Mouse (Mus musculus): Measurements from ENCODE around the gene Prkce. TPM values are rescaled to one million over a fixed set of nuclear protein-coding genes. Genes with fewer than 3 reads are reported as not detected.
A peak's percentile ranks its signal among the peaks of the same experiment; 100 is the strongest.

The Prkce gene
- total RNA-seq (2021) = 100 to 1,000 TPM; 315 to 338 TPM
- long read RNA-seq, full-length matches to known transcripts = 46 of 124 reads
- long read RNA-seq, partial matches to known transcripts = 35 of 124 reads
- long read RNA-seq, other reads (novel, unspliced or antisense) = 43 of 124 reads

DNA sequence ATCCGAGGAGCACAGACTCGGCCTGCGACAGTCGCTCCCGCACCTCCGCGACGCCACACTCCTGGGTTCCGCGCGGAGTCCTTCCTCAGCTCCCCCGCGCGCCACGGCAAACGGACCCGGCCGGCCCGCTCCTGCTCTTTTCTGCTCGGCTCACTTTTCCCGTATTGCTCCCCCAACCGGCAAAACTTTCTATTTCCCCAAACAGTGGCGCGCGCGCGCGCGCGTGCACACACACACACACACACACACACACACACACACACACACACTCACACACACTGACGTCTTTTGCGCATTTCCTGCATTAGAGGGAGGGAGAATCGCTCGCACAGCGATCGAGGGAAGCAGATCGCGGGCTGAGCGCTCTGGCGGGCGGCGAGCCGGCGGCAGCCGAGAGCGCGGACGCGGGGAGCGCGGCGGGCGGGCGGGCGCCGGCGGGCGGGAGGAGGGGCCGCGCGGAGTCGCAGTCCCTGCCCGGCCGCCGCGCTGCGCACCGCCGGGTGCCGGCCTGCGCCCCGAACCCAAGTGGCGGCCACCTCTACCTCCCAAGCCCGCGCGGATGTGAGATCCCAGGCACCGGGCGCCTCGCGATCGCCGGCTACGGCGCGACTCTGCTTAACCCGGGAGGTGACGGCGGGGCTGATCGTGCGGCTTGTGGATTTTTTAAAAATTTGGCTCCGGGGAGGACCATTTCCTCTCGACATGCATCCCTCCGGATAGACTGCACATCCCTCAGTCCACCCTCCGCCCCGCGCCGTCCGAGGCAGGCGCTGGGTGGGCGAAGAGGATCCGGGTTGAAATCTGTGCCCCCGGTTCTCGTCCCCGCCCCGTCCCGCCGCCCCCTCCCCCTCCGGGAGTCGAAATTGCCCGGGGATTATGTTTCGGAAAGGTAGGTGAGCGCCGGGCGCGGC, at the start of gene Prkce:
Gene Prkce, plus strand, starts transcription at position 466 of the 911 bp plus-strand sequence.
- DNase-seq (ENCODE audit: low spot score in 2 of 2) = peak; percentile 80 to 84

DNA sequence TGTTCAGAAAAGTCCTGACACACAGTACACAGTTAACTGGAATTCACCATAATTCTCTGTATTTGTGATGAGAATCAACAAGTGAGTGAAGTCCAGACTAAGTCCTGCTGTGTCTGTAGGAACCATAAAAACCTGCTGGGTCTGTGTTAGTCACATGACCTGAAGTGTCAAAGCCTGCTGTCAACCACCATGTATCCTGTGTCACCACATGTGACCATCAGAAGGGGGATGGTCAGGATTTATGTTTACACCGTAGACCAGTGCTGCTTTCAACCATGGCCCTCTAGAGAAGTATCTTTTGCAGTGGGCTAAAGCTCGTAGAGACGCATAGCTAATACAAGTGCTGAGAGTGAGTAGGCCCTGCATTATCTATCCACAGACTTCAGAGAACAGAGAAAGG, 44.4 kb upstream of the Prkce start:
- no peak for DNase-seq (ENCODE audit: low spot score in 2 of 2)

DNA sequence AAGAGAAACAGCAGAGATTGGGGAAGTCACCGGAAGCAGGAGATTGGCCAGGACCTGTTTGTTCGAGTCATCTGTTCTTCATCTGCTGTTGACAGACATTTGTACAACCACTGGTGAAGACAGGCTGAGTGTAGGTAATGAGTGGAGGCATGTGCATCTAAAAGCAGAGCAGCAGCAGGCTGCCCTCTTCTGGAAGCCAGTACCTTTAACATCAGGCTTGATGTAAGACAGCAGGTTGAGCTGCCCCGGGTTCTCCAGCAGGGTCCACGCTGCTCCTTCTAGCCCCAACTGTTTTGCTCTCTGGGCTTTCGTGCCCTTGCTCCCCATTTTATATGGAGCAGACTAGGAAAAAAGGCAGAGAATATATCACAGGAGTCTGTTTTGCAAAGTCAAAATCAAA, 41.7 kb upstream of the Prkce start:
- no peak for DNase-seq (ENCODE audit: low spot score in 2 of 2)

DNA sequence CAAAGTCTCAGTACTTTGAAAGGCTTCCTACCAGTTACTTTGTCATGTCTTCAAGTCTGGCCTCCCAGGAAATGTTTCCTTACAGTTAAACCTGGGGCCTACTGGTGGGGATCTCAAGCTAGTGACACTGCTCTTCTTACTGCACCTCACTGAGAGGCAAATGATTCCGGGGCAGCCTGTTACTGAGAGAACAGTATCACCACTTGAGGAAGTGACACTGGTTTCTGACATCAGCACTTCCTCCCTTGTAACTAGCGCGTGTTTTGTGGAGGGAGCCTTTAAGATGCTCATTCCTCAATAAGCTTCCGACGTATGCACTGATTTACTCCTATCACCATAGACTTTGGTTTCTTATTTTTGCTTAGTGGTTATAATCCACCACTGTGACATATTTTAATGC, 39.4 kb upstream of the Prkce start:
- DNase-seq (ENCODE audit: low spot score in 2 of 2) = no peak

DNA sequence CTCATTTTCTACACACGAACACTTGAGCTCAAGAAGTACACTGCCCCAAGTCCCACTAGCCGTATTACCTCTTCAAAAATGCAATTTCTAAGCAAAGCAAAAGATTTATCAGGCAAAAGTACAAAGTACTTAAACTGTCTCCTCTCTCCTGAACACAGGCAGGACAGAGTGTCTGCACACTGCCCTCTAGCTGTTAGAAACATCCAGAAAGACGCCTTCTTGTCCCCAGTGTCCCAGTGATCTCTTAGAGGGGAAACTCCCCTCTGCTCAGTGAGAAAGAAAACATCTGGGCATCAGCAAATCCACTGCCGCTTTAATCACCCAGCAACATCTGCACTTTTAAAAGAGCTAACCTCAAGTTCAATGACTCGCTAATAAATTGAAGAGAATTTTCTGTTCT, 35.1 kb upstream of the Prkce start:
- DNase-seq (ENCODE audit: low spot score in 2 of 2) = no peak

DNA sequence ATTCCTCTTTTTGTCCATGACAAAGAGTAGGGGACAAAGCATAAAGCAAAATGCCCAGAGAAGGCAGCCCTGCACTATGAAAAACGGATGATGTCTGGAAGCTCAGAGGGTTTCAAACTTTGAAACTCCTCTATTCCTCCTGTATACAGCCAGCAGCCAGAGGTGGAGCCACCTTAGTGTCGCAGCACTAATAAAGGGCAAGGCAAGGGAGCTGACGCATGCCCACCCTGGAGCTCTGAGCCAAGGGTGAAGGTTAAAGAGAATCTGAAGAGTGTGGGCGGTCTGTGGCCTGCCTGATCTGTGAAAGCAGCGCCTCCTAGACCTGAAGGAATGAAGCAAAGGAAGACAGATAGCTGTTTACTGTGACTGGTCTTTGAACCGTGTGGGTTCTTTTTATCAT, 33.1 kb upstream of the Prkce start:
- DNase-seq (ENCODE audit: low spot score in 2 of 2) = no peak

DNA sequence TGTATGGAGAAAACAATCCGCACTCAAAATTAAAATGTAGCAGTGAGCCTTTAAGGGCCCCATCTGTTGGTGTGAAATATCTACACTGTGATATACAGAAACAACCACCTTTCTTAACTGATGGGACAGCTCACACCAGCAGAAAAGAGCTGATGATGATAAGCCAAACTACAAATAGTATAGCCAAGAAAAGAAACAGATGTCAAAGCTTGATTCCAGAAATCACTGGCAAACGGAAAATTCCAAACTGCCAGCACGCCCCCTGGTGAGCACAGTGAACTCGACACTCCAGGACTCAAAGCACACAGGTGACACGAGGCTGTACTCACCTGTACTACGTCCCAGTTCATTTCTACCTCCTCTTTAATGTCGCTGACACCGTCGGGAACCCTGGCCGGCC, 31.8 kb upstream of the Prkce start:
- peak in 1 of 2 experiments; percentile 29 for DNase-seq (ENCODE audit: low spot score in 2 of 2)

DNA sequence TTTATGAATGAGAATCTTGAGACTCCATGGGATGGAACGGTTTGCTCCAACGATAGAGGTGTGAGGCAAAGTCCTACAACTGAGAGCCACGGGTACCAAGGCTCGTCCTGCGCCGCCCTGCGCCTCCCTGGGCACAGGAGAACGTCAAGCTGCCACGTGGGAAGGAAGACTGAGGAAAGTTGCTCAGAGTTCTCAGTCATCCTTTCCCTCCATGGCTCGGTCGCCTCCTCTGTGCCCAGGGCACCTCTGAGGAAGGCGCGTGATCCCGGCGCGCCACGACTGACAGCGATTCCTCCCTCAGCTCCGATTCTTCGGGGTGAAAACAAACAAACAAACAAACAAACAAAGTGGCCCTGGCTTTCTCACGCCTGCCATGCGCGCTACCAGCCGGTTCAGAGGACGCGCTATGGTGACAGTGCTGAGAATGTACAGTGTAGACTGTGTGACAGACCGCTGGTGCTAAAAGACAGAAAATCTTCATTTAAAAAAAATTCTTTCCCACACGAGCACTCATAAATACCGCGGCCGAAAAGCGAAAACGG, 23.0 kb upstream of the Prkce start:
- DNase-seq (ENCODE audit: low spot score in 2 of 2) = no peak

DNA sequence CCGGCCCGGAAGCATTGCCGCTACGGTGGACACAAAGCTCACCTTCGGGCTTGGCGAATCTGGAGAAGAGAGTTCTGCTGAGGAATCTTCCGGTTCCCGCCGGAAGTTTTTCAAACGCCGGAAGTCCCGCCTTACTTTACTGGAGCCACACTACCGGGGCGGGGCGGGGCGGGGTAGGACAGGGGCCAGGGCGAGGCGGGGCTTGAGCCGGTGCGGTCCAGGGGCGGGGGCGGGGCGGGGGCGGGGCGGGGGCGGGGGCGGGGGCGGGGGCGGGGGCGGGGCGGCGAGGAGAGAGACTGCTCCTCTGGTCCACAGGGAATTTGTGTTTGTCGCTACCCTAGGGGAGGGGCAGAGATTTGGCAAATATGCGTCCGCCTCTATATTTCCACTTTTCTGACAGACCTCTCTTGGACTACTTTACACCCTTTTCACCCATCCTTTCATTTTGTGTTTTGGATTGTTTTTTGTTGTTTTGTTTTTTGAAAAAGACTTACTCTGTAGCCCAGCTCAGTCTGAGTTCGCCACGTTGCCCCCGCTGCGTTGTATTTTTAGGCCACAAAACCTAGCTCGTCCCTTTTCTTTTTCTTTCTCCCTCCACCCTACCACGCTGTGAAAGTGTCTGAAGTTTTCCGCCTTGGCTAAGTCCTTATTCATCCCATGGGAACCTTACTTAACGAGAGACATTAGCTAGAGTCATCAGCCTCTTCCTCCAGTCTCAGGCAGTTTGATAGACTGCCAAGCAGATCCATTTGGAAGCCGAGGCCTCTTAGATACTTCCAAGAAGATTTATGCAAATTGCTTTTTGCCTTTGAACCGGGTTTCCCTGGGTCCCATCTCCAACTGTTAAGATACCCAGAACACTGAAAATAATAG, 22.3 kb upstream of the Prkce start, which contains the start of gene Srbd1:
Gene Srbd1, minus strand, starts transcription at position 97 of the 873 bp plus-strand sequence.
- peak; percentile 86 to 91 for DNase-seq (ENCODE audit: low spot score in 2 of 2)

DNA sequence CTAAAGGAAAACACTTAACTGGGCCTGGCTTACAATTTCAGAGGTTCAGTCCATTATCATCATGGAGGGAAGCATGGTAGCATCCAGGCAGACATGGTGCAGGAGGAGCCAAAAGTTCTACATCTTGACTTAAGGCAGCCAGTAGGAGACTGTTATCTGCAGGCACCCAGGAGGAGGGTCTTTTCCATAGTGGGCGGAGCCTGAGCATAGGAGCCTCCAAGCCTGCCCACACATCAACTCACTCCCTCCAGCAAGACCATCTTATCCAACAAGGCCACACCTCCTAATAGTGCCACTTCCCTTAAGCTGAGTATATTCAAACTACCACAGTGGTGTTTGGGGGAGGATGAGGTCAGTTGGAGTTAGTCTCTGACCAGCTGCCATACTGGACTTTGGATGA, 17.9 kb upstream of the Prkce start:
- DNase-seq (ENCODE audit: low spot score in 2 of 2) = no peak

DNA sequence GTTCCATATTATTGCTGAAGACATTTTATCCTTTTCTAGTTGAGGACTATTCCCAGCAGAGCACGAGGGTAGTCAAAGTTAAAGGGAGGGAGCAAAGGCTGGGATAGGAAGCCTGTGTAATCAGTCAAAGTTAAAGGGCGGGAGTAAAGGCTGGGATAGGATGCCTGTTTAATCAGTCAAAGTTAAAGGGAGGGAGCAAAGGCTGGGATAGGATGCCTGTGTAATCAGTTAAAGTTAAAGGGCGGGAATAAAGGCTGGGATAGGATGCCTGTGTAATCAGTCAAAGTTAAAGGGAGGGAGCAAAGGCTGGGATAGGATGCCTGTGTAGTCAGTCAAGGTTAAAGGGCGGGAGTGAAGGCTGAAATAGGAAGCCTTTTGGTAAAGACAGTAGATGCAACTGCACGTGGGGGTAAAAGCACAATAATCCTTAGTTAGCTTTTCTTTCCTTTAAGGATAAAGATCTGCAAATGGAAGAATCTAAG, 16.7 kb upstream of the Prkce start:
- peak; percentile 67 to 74 for DNase-seq (ENCODE audit: low spot score in 2 of 2)

DNA sequence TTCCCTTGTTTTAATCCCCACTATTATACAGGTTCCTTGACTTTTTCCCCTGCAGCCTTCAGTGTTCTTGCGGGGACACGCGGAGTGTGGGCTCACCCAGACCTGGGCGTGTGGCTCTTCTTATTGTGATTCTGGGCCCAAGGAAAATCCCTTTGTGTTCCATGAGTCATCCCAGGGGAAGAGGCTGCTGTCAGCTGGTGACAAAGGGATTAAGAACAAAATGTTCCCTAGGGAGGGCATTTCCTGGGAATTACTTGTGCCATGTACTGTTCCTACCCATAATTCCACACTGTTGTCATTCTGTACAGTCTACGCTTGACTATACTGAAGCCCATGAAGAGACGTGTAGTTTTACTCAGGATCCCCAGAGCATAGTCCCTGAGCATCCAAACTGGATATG, 10.6 kb upstream of the Prkce start:
- no peak for DNase-seq (ENCODE audit: low spot score in 2 of 2)

DNA sequence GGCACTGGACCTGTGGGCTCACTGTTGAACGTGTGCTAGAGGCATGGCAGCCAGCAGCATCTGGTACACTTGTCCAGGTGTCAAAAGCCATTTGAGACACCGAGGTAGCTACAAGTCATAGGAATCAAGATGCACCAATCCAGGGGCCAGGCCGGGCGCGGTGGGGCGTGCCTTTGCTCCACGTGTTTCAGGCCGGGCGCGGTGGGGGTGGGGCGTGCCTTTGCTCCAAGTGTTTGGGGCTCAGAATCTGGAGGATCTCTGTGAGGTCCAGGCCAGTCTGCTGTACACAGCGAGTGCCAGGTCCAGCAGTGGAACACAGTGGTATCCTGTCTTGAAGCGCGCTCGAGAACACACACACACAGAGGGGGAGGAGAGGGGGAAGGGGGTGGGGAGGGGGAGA, 4.9 kb upstream of the Prkce start:
- no peak for DNase-seq (ENCODE audit: low spot score in 2 of 2)

DNA sequence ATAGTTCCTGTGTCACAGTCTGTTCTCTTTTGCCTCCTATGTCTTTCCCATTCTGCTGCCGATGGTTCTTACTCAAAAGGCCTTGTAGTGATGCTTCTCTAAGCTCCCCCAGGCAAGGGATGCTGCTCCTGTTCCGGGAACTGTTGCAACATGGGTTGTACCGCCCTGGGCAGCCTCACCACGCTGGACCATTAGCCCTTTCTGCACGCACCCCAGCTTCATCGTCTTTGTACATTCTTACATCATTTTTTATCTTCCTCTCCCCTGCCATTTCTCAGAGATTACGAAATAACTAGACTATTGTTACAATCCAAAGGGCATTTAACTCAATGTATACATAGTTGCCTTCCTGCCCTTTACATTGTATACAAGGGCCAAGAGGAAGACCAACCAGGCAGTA, 3.2 kb upstream of the Prkce start:
- DNase-seq (ENCODE audit: low spot score in 2 of 2) = no peak

DNA sequence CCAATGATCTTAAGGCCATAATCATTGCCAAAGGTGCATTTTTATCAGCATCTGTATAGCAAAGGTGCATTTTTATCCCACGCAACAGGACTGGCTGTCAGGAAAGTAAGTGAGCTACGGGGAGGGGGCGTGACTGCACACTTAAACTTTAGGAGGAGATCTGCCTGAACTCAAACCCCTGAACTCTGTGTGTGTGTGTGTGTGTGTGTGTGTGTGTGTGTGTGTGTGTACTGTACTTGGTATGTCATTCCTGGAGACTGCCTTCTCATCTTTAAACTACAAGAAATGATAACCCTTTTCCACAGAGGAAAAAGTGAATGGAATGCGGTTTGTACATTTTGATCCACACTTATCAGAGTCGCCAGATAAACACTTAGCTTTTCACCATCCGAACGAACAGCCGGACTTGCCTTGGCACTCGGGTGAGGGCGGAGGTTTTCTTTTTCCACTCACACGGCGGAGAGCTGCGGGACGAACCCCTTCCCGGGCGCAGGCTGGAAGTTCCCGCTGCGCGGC, 1.5 kb upstream of the Prkce start:
- no peak for DNase-seq (ENCODE audit: low spot score in 2 of 2)

DNA sequence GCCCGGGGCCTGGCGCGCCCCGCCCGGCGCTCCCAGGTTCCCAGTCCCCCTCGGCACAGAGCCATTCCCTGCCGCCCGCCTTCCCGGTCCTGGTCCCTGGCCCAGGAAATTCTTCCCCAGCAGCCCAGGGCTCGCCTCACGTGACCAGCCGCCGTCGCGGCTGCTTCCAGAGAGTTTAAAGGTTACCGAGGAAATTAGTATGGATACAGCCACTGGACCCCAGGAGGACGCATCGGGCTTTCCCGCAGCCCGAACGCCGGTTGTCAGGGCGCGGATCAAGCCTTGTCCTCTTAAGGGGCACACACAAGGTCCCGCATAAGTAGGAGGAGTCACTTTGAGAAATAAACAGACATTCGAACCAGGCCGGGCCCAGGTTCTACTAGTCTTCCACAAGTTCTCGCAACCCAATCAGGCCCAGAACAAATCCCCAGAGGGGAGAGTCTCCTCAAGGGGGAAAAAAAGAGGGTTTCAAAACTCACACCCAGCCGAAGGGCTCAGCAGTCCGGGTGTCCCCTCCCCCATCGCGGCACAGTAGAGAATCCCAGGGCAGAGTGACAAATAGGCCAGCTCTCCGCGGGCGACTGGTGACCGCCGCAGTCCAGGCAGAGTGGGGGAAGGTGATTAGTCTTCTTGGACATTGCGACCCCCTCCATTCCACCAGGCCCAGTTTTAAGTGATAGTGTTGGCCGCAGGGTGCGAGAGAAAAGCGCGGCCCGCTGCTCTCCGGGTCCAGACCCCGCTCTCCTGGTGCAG, 842 bp upstream of the Prkce start:
- peak; percentile 73 to 80 for DNase-seq (ENCODE audit: low spot score in 2 of 2)

DNA sequence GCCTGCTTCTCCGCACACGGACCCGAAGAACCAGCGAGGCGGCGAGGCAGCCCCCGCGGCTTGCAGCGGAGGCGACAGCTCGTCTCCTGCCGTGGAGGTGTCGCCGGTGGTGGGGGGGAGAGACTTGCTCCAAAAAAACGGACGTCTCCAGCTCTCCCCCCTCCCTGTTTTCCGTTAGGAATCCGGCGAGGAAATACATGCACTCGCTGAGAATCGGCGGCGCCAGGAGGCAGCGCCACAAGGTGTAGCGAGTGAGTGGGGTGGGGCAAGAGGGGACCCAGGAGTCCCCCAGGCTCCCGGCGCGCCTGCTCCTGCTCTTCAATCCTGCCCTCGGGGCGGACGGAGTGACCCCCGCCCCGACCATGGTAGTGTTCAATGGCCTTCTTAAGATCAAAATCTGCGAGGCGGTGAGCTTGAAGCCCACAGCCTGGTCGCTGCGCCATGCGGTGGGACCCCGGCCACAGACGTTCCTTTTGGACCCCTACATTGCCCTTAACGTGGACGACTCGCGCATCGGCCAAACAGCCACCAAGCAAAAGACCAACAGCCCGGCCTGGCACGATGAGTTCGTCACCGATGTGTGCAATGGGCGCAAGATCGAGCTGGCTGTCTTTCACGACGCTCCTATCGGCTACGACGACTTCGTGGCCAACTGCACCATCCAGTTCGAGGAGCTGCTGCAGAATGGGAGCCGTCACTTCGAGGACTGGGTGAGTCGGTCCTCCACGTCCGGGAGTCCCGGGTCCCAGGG, 821 bp downstream of the Prkce start:
- peak; percentile 40 to 60 for DNase-seq (ENCODE audit: low spot score in 2 of 2)

DNA sequence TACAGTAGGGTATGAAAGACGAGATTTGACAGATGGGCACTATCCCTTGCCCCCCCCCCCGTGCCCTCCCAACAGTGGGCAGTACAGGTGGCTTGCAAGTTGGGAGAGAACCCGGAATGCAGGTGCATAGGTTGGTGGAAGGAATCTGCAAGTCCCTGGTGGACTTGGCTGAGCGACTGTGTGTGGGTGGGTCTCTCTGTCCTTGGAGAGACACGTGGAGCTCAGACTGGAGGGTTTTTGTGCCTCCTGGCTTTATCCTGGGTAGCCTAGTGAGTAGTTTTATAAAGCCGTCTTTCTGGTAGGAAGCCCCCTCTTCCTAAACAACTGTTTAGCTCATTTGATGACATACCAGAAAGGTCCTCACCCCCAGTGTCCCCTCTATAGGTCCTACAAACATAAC, 1.5 kb downstream of the Prkce start:
- DNase-seq (ENCODE audit: low spot score in 2 of 2) = no peak

DNA sequence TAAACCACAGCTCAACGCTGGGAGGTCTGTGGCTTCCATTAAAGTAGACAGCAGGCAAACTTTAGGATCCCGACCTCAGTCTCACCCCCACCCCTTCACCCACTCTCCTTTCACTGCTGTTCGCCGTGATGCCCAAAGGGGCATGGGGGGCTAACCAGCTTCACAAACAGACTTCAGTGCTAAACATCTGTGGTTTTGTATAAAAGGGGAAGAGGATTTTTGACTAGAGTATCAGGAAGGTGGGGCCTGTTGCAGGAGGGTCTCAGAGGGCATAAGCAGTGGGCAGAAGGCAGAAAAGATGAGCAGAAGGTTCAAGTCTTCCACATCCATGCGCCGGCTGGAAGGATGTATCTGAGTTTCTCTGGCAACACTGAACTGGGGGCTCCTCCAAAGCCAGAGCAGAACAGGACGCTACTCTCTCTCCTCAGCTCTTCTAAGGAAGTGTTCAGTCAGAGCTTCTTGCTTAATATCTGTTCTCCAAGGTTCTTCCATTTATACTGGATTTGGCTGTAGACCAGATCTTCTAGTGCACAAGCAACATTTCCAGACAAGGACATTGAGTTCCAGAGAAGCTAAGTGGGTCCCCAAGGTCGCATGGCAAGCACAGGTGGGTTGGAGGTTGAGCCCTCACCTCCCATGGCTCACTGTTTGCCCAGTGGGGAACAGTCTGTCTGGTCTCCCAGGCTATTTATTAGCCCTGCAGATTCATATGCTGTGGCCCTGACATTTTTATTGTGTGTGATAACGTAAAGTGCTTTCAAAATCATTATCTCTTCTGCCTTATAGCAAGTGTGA, 2.8 kb downstream of the Prkce start:
- DNase-seq (ENCODE audit: low spot score in 2 of 2) = no peak

Measured in layer of hippocampus, postnatal 10 days (tissue).